Mouse (Mus musculus): ENCODE measurements at regions not wholly inside any gene's neighbourhood (a gene's known extent, or its start where the extent isn't known, plus 50 kb on each side); places are given as distances from the start of the nearest gene placed in this dataset.

DNA sequence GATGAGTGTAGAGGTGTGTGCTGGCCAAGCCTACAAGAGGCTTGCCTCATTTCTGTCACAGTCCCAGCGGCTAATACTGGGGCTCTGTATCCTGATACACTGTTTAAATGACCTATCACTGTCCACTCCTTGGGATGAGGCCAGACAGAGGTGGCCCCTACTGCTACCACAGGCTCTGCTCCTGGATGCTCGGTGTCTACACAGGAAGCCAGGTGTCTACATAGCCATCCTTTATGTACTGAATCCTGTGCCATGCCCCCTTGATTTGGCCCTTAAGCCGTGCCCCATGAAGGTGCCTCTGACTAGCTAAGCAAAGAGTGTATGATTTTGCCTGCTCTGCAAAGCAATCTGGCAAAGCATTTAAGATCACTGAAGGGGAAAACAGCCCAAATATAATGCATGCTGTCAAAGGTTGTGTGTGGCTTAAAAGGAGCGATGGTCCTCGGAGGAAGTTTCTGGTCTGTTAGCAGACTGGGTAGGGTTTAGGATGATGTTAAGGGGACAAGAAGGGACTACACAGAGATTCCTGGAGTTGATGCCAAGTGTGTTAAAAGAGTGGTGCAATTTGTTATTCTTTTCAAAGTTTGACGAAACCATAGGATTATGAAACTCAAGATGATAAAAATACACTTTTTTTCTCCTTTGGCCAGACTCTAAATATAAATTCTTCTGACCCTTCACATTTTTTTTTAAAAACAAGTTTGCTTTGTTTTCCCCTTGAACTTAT is 104.2 kb downstream of the E030025P04Rik start:
- no peak for DNase-seq (ENCODE audit: low read depth, low spot score)

DNA sequence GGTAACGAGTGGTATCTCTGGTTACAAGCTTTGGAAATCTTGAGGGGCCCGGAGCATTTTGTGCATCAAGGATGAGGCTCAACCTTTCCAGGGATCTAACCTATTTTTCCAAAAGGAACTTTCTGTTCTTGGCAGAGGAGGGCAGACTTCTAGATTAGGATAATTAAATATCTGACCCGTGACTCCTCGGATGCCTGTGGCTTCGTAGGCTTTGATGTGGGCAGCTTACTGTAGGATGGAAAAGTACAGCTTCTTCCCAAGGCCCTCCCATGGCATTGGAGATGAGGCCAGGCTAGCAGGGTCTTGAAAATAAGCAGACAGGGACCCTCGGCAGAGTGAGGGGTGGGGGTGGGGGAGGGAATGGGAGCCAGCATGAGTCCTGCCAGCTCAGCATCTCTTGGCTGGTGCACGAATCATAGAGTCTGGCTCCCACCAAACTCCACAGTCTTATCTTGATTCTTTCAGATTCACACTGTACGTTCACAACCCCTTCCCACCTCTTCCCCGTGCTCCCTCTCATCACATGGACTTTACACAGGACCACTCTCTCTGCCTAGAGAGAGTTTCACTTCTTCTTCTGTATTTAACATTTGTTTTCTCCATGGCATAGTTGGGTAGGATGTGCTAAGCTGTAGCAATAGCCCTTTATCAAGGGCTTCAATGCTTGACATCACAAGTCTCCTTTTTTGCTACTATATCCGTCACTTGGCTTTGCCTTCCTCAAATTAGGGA is 104.9 kb downstream of the E030025P04Rik start:
- DNase-seq (ENCODE audit: low read depth, low spot score), result no peak

DNA sequence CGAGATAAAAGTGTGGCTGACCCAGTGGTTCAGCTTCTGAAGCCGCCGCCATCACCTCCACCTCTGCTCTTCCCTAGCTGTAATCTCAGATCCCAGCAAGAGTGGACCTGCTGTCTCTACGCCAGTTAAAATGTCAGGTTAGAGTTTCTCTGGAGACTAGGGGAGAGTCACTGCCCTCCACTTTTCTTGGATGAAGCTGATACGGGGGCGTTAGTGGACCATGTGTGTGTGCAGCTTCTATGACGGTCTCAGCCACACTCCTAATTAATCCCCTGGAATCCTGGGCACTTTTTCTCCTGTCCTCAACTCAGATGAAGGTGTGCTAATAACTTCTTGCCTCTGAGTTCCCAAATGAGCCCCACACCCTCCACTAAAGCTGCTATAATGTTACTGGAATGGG is 106.0 kb downstream of the E030025P04Rik start:
- DNase-seq (ENCODE audit: low read depth, low spot score), result no peak

DNA sequence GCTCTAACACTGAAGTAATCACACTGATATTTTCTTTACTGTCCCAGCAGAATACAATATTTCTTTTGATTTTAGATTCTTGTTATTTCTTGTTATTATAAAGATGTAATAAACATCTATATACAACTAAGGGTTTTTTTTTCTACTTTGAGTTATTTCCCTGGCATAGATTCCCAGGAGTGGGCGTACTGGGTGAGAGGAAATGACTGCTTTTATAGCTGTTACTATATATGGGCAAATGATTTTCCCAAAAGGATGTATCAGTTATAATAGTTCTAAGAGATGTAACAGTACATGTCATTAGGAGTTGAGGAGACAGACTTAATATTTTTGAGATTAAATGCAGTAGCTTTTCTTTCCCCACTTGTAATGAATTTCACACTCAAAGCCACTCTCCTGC is 109.6 kb downstream of the E030025P04Rik start:
- DNase-seq (ENCODE audit: low read depth, low spot score), result no peak

DNA sequence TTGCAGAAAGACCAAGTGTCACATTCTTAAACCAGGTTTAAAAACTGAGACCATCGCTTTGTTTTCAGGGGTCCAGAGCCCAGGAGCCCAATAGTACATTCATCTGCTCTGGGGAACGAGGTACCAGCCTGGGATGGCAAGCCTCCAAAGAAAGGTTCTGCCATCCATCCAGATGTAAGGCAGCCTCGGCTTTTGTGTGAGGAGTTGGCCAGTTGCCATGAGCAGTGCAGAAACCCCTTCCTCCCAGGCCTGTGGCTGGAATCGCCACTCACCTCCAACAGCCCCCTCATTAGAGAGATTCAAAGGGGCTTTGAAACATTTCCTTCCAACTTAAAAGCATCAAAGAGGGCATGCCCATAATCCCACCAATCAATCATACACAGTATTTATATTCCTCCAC is 110.1 kb downstream of the E030025P04Rik start:
- DNase-seq (ENCODE audit: low read depth, low spot score), result no peak

DNA sequence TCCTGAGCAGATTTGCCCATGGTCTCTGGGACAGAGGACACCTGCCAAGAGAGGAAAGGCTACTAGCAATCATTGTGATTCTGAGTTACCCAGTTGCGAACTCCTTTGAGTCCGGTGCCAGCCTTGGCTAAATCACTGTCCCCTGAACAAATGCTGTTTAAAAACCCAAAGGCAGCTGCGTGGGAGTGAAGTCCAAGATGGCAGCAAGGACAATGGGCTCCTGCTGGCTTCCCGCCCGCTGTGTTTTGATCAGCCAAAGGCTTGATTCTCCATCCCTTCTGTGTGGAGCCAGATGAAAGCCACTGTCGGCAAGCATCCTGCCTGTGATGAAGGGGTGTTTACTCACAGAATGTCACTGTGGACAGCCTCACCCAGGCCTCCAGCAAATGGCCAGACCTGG is 111.4 kb downstream of the E030025P04Rik start:
- DNase-seq (ENCODE audit: low read depth, low spot score), result peak; percentile 58

DNA sequence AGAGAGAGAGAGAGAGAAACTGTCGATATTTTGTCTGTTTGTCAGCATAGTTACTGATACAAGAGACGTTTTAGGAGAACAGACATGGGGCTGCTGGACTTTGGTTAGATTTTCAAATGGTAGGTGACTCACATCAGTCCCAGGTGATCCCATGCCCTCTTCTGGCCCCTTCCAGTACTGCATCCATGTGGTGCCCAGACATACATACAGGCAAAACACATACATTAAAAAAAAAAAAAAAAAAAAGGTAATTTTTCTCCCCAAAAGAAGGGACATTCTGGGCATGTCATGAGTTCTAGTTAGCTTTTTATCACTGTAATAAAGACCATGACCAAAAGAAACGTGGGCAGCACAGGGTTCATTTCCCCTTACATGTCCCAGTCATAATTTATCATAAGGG is 110.3 kb downstream of the Axin2 start:
- DNase-seq (ENCODE audit: low read depth, low spot score), result no peak

DNA sequence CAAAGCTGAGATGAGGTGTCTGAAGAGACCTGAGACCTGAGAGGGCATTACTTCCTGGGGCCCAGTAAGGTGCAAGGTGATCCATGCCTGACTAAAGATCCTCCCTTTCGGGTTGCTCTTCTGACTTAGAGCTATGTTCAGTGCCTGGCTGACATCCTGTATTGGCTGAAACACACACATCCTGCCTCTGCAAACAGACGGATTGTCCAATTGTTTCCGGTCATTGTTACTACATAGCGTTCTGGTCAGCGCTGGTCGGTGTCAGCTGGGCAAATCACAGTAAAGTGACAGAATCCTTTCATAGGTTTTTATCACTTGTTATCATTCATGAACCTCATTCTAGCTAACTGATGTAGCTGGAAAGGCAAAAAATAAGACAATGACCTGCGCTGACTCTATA is 109.7 kb downstream of the Axin2 start:
- DNase-seq (ENCODE audit: low read depth, low spot score), result no peak

DNA sequence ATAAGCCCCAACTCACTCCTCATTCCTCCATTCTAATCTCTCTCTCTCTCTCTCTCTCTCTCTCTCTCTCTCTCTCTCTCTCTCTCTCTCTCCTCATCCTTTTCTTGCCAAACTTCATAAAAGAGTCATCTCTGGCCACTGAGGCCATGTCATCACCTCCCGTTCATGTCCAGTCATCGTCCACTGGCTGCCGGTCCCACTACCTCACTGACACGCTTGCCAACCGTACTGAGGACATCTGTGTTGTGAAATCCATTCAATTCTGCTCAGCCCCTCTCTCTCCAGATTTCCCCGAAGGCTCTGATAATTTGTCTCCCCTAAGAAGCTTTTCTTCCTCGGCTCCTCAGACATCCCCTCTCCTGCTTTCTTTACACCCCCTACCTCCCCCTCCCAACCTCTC is 94.7 kb downstream of the Axin2 start:
- no peak for DNase-seq (ENCODE audit: low read depth, low spot score)

DNA sequence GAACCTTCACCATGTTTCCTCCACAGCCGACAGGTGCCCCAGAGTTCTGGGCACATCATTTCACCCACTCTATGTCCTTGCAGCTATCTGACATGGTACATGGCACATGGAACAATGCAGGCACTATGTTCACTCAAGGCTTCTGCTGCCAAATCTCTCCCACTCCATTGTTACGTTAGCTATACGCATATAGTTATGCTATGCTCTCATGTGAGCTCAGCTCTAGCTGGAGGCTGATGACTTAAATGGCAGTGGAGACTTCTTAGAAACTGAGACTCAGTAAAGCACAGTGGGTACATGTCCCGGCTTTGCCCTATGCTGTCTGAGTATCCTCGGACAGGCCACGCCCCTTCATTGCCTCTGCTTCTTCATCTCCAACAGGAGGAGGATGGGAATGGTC is 91.0 kb downstream of the Axin2 start:
- DNase-seq (ENCODE audit: low read depth, low spot score), result no peak

DNA sequence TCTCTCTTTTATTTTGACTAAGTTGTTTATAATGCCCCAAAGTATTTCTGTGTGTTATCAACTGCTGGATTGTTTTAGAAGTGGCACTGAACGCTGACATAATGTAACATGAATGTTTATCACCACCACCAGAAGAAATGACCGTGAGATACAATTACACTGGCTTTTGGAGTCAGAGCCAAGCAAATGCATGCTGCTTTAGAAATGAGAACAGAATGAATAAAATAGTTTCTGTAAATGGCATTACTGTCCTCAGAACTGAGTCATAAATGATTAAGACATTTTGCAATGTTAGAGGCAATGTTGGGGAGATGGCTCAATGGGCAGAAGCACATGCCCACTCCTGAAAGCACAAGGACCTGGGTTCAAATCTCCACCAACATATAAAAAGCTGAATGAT is 88.7 kb downstream of the Axin2 start:
- DNase-seq (ENCODE audit: low read depth, low spot score), result no peak

DNA sequence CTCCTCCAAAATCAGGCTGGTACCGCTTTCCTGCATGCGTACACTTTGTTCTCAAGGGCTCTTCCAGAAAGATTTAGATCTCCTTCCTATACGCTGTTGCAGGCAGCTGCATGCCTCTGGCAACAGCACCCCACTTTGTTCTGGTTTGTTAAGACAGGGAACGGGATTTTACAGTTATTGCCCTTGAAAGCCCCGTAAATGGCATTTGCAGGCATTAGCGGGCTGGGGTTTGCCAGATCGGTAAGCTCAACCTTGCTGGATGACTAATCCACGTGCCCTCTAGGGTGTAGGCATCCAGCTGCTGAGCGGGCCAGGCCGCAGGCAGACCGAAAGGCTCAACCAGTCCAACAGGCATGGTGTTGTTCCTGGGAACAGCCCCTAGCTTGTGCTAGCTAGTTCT is 85.5 kb downstream of the Axin2 start:
- no peak for DNase-seq (ENCODE audit: low read depth, low spot score)
